Mouse (Mus musculus): ENCODE results near the gene Nrap.
A peak's percentile ranks its signal among the peaks of the same experiment; 100 is the strongest.
"Not testable (repeated sequence)": the region's sequence is repeated elsewhere in the genome, so short reads cannot be mapped to it uniquely, and the experiment has no call there.

Nrap gene

GRCm38 (mm10) chr19:56389879-56390278, at the start of gene Nrap:
Nrap (minus strand) TSS chr19:56390037.
- no peak for DNase-seq (ENCODE audit: low spot score)

- no peak for DNase-seq (ENCODE audit: low spot score)
These were observed 49.2 kb upstream of the Nrap start for GRCm38 (mm10) chr19:56439072-56439434.

- no peak for DNase-seq (ENCODE audit: low spot score)
These were observed 48.7 kb upstream of the Nrap start for GRCm38 (mm10) chr19:56438357-56439071.

DNA sequence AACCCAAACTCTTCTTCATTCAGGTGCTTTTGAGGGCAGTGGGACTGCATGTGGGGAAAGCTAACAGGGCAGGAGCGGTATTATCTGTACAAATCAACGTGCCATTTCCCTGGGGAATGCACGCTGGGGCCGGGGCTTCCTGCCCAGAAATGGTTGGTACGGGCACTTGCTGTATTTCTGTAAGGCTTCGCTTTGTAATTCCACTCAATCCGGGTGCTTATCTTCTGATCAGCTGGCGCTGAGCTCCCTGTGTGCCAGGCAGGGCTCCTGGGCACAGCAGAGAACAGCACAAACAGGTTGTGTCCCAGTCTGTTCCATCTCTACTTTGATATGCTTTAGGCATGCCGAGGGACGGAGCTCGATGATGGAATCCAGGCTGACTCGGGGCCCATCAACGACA, 46.5 kb upstream of the Nrap start:
- no peak for DNase-seq (ENCODE audit: low spot score)

GRCm38 (mm10) chr19:56433581-56433980, 43.7 kb upstream of the Nrap start:
- DNase-seq (ENCODE audit: low spot score) = no peak

DNA sequence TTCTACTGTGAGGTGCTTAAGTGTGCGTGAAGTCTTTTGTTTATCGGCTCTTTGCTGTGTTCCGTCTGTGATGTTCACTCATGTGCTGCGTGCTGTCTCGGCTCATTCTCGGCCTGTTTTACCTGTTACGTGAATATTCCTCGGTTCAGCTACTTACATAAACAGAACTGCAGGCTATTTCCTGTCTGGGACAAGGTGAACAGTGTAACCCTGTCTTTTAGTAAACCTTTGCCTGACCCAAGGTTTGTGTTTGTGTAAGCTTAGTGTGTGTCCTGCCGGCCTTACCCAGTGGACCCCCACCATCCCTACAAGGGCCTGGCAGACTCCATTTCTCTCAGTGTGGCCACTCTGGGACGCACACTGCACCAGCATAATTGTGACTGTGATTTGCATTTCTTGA, 42.9 kb upstream of the Nrap start:
- DNase-seq (ENCODE audit: low spot score) = no peak

GRCm38 (mm10) chr19:56430369-56430768, 40.5 kb upstream of the Nrap start:
- no peak for DNase-seq (ENCODE audit: low spot score)

- DNase-seq (ENCODE audit: low spot score) = no peak
These were observed 35.7 kb upstream of the Nrap start for GRCm38 (mm10) chr19:56425492-56425891.

GRCm38 (mm10) chr19:56424606-56425395, 35.0 kb upstream of the Nrap start:
- DNase-seq (ENCODE audit: low spot score) = no peak

DNA sequence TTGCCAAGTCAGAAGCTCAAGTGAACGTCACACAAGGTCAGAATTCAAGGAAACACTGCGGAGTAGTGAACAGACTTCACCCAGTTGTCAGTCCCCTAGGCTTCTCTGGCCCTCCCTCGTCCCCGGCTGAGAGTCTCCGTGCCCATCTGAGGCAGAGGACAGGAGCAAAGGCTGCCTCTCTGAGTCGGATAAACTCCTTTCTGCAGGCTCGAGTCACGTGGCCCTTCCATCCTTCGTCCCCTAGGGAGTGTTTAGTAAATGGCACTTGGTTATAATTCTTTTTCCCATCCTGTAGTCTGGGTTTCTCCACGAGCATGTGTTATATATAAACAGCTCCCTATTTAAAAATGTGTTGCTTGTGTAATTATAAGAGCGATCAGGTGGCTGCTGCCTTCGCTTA, 33.5 kb upstream of the Nrap start:
- DNase-seq (ENCODE audit: low spot score) = no peak

DNA sequence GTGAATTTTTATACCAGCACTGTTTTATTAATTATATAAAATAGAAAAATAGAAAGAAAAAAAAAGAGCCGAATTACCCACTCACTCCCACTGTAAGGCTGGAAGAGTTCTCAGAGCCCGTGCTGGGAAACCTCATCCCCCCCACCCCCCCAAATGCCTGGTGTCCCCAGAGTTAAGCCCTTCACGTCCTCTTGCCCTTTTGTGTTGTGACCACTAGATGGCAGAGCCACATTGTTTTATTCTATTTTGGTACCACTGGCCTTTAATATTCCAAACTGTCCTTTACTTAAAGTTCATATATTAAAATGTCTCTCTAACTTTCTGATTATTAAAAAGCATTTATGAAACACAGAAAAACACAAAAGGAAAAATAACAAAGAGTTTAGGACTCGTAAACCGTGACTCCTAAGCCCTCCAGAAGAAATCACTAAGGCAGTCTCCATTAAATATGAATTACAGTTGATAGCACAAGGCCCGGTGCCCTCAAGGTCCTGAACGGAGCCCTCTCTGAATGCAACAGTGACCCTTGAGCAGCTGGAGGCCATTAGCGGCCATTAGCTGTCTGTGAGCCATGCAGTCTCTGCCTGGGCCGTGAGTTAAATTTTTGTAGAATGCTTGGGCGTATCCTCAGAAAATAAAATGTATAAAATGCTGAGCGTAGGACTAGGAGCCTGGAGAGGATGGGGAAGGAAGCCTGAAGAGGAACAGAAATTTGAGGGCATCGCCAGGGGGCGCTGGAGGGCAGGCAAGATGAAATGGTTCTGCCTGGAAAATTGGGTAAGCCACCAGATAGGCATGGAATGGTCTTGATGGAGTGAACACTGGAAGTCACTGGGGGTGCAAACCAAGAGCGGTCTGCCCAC, 32.9 kb upstream of the Nrap start:
- peak; percentile 78 for DNase-seq (ENCODE audit: low spot score)

- DNase-seq (ENCODE audit: low spot score) = no peak
These were observed 30.5 kb upstream of the Nrap start for GRCm38 (mm10) chr19:56420345-56420744.

DNA sequence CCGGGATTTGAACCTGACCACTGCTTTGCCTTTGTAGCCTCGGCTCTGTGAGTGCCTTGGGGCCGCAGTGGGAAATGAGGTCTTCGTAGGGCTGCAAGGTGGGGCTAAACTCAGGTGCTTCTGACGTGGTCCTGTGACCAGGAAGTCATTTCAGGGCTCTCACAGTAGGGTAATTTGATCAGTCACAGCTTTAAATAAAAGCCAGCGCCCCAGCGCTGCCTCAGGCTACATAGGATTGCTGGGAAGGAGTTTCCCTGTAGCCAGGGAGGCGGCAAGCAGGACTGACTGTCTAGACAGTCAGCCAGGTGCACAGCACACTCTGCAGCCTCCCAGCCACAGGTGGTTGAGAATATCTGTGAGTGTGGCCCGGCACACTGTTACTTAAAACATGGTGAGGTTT, 29.6 kb upstream of the Nrap start:
- no peak for DNase-seq (ENCODE audit: low spot score)

DNA sequence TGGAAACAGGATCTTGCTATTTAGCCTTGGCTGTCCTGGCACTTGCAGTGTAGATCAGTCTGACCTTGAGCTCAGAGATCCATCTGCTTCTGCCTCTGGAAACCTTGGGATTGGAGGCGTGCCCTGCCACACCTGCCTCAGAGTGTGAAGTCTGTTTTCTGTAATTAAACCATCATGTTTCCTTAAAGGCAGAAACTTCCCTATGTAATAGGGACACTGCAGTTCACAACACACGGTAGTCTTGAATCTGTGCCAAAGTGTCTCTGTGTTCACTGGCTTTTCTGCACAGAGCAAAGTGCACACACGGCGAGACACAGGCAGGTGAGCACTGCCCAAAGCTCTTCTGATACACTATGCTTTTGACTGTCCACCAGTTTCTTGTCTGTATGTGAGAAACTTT, 28.6 kb upstream of the Nrap start:
- DNase-seq (ENCODE audit: low spot score) = no peak

DNA sequence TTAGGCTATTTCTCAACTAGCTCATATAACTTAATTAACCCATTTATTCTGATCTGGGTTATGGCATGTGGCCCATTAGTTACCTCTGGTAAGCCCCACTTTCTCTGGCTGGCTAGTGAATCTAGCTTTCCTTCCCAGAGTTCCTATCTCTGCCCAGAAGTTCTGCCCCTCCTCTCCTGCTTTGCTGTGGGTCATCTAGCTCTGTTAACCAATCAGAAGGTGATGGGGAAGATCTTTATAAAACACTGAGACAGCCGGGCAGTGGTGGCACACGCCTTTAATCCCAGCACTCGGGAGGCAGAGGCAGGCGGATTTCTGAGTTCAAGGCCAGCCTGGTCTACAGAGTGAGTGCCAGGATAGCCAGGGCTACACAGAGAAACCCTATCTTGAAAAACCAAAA, 20.0 kb upstream of the Nrap start:
- DNase-seq (ENCODE audit: low spot score) = not testable (repeated sequence)

- no peak for DNase-seq (ENCODE audit: low spot score)
These were observed 16.7 kb upstream of the Nrap start for GRCm38 (mm10) chr19:56406581-56406980.

- DNase-seq (ENCODE audit: low spot score) = no peak
These were observed 16.0 kb upstream of the Nrap start for GRCm38 (mm10) chr19:56405824-56406223.

- DNase-seq (ENCODE audit: low spot score) = no peak
These were observed 12.0 kb upstream of the Nrap start for GRCm38 (mm10) chr19:56401864-56402263.

- peak; percentile 48 for DNase-seq (ENCODE audit: low spot score)
These were observed 10.4 kb upstream of the Nrap start for GRCm38 (mm10) chr19:56400200-56400599.

GRCm38 (mm10) chr19:56398528-56398795, 8.6 kb upstream of the Nrap start:
- no peak for DNase-seq (ENCODE audit: low spot score)

DNA sequence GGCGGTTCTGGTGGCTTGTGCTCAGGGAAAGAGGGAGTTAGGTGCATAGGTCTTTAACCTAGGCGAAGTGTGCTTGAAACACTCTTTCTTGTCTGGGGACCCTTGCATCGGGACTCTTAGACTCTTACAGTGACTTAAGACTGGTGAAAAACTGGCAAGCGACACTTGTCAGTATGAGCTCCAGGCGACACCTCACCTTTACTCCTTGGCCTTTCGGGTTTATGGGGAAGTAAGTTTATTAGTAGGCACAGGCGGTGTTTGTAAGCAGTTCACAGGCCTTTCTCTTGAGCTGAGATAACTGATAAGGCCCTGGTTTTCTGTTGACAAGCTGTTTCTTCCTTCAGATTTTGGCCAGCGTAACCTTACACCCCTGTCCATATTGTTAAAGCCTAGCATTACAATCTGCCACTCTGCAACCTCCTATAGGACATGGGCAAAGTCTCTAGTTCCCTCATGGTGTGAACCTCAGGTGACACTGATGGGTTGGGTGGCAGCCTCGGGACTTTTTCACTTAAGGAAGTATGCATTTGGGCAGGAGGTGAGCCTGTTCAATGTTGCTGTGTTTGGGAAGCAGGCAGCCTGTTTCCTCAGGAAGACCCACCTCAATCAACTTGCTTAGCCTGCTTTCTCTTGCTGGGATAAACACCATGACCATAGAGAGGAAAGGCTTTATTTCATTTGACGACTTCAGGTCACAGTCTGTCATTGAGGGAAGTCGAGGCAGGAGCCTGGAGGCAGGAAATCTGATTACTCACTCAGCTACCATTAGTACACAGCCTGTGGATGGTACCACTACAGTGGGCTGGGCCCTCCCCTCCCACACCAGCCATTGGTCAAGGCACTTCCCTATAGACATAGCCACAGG, 8.1 kb upstream of the Nrap start:
- DNase-seq (ENCODE audit: low spot score) = no peak

All from ovary, postnatal 10 days (tissue).